Mouse (Mus musculus): ENCODE data around the gene Sema4f. TPM values are rescaled to one million over a fixed set of nuclear protein-coding genes. Genes with fewer than 3 reads are reported as not detected.

Sema4f gene
- polyA plus RNA-seq, 2 experiments, result 0.04 TPM; not detected in 1

DNA sequence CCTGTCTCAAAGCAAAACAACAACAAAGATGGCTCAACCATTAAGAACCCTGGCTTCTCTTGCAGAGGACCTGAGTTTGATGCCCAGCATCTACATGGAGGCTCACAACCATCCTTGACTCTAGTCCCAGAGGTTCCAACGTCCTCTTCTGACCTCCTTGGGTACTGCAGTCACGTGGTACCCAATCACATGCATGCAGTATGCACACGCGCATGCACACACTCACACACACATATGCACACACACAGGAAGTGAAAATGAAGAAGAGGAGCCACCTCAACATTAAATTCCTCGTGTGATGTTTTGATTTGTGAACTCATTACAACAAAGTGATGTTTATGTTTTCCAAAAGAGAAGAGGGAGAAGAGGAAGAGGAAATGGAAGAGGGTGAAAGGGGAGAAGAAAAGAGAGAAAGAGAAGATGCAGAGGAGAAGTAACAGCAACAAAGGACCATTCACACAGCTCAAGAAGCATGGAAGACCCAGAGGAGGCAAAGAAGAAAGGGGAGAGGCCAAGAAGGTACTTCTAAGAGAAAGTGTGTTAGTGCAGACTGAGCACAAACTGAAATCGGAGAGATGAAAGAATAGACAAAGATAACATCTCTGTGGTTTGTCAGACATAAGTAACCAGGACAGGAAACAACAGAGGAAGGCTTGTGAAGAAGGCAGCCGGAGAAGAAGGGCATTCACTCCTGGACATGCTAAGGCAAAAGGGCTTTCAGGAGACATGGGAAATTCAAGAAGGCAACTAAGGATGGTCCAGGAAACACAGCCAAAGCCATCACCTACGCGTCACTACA lies 17.9 kb downstream of the Sema4f start:
- no peaks in the 10 kb centered on the region for H3K4me1 ChIP-seq (replicated peaks; ENCODE audit: control insufficient read depth in 2 of 2, insufficient read depth in 2 of 2, low read length in 1 of 2)
- TF ChIP-seq CTCF (IDR thresholded peaks at IDR 0.05; ENCODE audit: low read depth), result no peak
- no peak for TF ChIP-seq EP300 (IDR thresholded peaks at IDR 0.05; ENCODE audit: low read depth)
- WGBS (ENCODE audit: insufficient replicate concordance), result 41% methylated on average over 9 of the region's 9 CpGs
- H3K4me3 ChIP-seq (ENCODE audit: insufficient read depth in 1 of 2, low read depth in 2 of 2, low read length in 2 of 2), result no peak overlapping the region
- no peak overlapping the region for H3K4me2 ChIP-seq (ENCODE audit: low read depth)
- H3K27me3 ChIP-seq (ENCODE audit: control insufficient read depth, insufficient read depth, low read length), result no peaks in the 10 kb centered on the region
- ATAC-seq (ENCODE audit: insufficient read depth) (no peak), DNase-seq (ENCODE audit: low read depth in 3 of 3, low spot score in 3 of 3) (no peak)
- no peak overlapping the region for H3K27ac ChIP-seq
- no peaks in the 10 kb centered on the region for H3K36me3 ChIP-seq (replicated peaks; ENCODE audit: control insufficient read depth, insufficient read depth, low read depth)
- no peak overlapping the region for H3K9ac ChIP-seq (replicated peaks)
- no peaks in the 10 kb centered on the region for H3K9me3 ChIP-seq (ENCODE audit: control insufficient read depth, low read length)

- DNase-seq (ENCODE audit: low read depth in 3 of 3, low spot score in 3 of 3), result no peak
- H3K27ac ChIP-seq, result no peak overlapping the region
- H3K9ac ChIP-seq (replicated peaks), result no peak overlapping the region
- no peaks in the 10 kb centered on the region for H3K4me1 ChIP-seq (replicated peaks; ENCODE audit: control insufficient read depth in 2 of 2, insufficient read depth in 2 of 2, low read length in 1 of 2)
- no peak for TF ChIP-seq EP300 (IDR thresholded peaks at IDR 0.05; ENCODE audit: low read depth)
- 0 out of 2 replicates have a peak, but pooled peaks have one; percentile 15 for TF ChIP-seq CTCF (IDR thresholded peaks at IDR 0.05; ENCODE audit: low read depth)
- no peaks in the 10 kb centered on the region for H3K9me3 ChIP-seq (ENCODE audit: control insufficient read depth, low read length)
- H3K4me3 ChIP-seq (ENCODE audit: insufficient read depth in 1 of 2, low read depth in 2 of 2, low read length in 2 of 2), result no peak overlapping the region
- ATAC-seq (ENCODE audit: insufficient read depth), result no peak
- no peak overlapping the region for H3K4me2 ChIP-seq (ENCODE audit: low read depth)
- 46% methylated on average over 8 of the region's 8 CpGs for WGBS (ENCODE audit: insufficient replicate concordance)
- H3K27me3 ChIP-seq (ENCODE audit: control insufficient read depth, insufficient read depth, low read length), result no peaks in the 10 kb centered on the region
- H3K36me3 ChIP-seq (replicated peaks; ENCODE audit: control insufficient read depth, insufficient read depth, low read depth), result no peaks in the 10 kb centered on the region
Measured at GRCm38 (mm10) chr6:82919520-82919919, 20.0 kb downstream of the Sema4f start.

DNA sequence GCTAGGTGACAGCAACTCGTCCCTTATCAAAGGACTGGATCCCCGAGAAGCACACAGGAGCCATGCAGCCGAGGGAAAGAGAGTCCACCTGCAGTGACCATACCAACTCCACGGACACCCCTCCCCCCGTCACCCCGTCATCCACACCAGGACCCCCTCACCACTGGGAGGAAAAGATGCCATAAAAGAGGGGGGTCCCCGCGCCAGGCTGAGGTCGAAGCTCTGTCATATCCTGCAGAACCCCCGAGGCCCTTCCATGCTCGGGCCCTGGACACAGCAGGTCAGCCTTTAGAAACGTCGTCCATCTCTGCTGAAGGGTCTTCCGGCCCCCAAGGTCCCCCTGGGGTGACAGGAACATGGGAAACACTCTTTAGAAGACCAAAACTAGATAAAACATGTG lies 21.2 kb downstream of the Sema4f start:
- TF ChIP-seq EP300 (IDR thresholded peaks at IDR 0.05; ENCODE audit: low read depth), result no peak
- TF ChIP-seq CTCF (IDR thresholded peaks at IDR 0.05; ENCODE audit: low read depth), result no peak
- Histone ChIP-seq H3K4me2 (ENCODE audit: low read depth) (no peak overlapping the region), H3K4me3 (ENCODE audit: insufficient read depth in 1 of 2, low read depth in 2 of 2, low read length in 2 of 2) (no peak overlapping the region), H3K9me3 (ENCODE audit: control insufficient read depth, low read length) (no peaks in the 10 kb centered on the region), H3K27ac (no peak overlapping the region), H3K4me1 (replicated peaks; ENCODE audit: control insufficient read depth in 2 of 2, insufficient read depth in 2 of 2, low read length in 1 of 2) (no peaks in the 10 kb centered on the region), H3K9ac (replicated peaks) (no peak overlapping the region), H3K27me3 (ENCODE audit: control insufficient read depth, insufficient read depth, low read length) (no peaks in the 10 kb centered on the region), H3K36me3 (replicated peaks; ENCODE audit: control insufficient read depth, insufficient read depth, low read depth) (no peaks in the 10 kb centered on the region)
- WGBS (ENCODE audit: insufficient replicate concordance), result 68% methylated on average over 14 of the region's 14 CpGs
- no peak for ATAC-seq (ENCODE audit: insufficient read depth)
- DNase-seq (ENCODE audit: low read depth in 3 of 3, low spot score in 3 of 3), result no peak

DNA sequence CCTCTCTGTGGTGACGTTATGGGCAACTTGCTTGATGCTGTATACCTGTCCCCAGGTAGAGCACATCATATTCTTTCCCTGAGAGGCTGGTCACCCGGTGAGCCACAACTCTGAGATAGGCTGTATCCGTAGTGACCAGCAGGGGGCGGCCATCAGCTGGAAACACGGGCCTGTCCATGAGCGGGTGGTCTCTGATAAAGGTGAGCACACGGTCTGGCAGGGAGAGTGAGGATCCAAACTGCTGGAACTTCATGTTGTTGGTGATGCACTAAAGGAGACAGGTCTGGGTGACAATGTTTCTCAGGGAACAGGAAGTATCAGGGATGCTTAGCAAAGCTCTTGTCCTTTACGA lies 21.8 kb downstream of the Sema4f start:
- Histone ChIP-seq H3K27me3 (ENCODE audit: control insufficient read depth, insufficient read depth, low read length) (no peaks in the 10 kb centered on the region), H3K9ac (replicated peaks) (no peak overlapping the region), H3K4me2 (ENCODE audit: low read depth) (no peak overlapping the region), H3K27ac (no peak overlapping the region), H3K9me3 (ENCODE audit: control insufficient read depth, low read length) (no peaks in the 10 kb centered on the region), H3K36me3 (replicated peaks; ENCODE audit: control insufficient read depth, insufficient read depth, low read depth) (no peaks in the 10 kb centered on the region), H3K4me1 (replicated peaks; ENCODE audit: control insufficient read depth in 2 of 2, insufficient read depth in 2 of 2, low read length in 1 of 2) (no peaks in the 10 kb centered on the region), H3K4me3 (ENCODE audit: insufficient read depth in 1 of 2, low read depth in 2 of 2, low read length in 2 of 2) (no peak overlapping the region)
- 14% methylated on average over 8 of the region's 8 CpGs for WGBS (ENCODE audit: insufficient replicate concordance)
- ATAC-seq (ENCODE audit: insufficient read depth) (no peak), DNase-seq (ENCODE audit: low read depth in 3 of 3, low spot score in 3 of 3) (no peak)
- TF ChIP-seq EP300 (IDR thresholded peaks at IDR 0.05; ENCODE audit: low read depth), result no peak
- peak; percentile 88 for TF ChIP-seq CTCF (IDR thresholded peaks at IDR 0.05; ENCODE audit: low read depth)

- H3K4me2 ChIP-seq (ENCODE audit: low read depth), result no peak overlapping the region
- no peak for DNase-seq (ENCODE audit: low read depth in 3 of 3, low spot score in 3 of 3)
- no peak overlapping the region for H3K27ac ChIP-seq
- no peaks in the 10 kb centered on the region for H3K27me3 ChIP-seq (ENCODE audit: control insufficient read depth, insufficient read depth, low read length)
- no peaks in the 10 kb centered on the region for H3K4me1 ChIP-seq (replicated peaks; ENCODE audit: control insufficient read depth in 2 of 2, insufficient read depth in 2 of 2, low read length in 1 of 2)
- no peak overlapping the region for H3K4me3 ChIP-seq (ENCODE audit: insufficient read depth in 1 of 2, low read depth in 2 of 2, low read length in 2 of 2)
- 65% methylated on average over 26 of the region's 26 CpGs for WGBS (ENCODE audit: insufficient replicate concordance)
- no peak overlapping the region for H3K9ac ChIP-seq (replicated peaks)
- no peak for ATAC-seq (ENCODE audit: insufficient read depth)
- TF ChIP-seq EP300 (IDR thresholded peaks at IDR 0.05; ENCODE audit: low read depth), result no peak
- TF ChIP-seq CTCF (IDR thresholded peaks at IDR 0.05; ENCODE audit: low read depth), result no peak
- no peaks in the 10 kb centered on the region for H3K9me3 ChIP-seq (ENCODE audit: control insufficient read depth, low read length)
- no peaks in the 10 kb centered on the region for H3K36me3 ChIP-seq (replicated peaks; ENCODE audit: control insufficient read depth, insufficient read depth, low read depth)
Measured at GRCm38 (mm10) chr6:82917076-82917777, 22.3 kb downstream of the Sema4f start.

Measured in liver, embryonic 14.5 days (tissue).